In the genomic region with DNA sequence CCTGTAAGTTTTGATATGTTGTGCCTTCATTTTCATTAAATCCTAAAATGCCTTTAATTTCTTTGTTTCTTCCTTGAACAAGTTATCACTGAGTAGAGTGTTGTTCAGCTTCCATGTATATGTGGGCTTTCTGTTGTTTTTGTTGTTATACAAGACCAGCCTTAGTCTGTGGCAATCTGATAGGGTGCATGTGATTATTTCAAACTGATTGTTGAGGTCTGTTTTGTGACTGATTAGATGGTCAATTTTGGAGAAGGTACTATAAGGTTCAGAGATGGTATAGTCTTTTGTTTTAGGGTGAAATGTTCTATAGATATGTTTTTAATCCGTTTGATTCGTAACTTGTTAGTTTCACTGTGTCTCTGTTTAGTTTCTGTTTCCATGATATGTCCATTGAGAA, we compare ENCODE assay signal across 1 mouse cellular context.
TF ChIP-seq lines count a peak whose summit lies in the region.

No protein-coding gene starts in this region.

TF ChIP-seq in MEL, 35 proteins besides CTCF, POLR2A, EP300 and RAD21:
- 0 out of 2 replicates have a peak, but pooled peaks have one; percentile 46 for TF ChIP-seq SIN3A (IDR thresholded peaks at IDR 0.05; ENCODE audit: low read length)
- no peak for TF ChIP-seq TBP (IDR thresholded peaks at IDR 0.05; ENCODE audit: low read depth, low read length)
- TF ChIP-seq TAL1 (IDR thresholded peaks at IDR 0.05; ENCODE audit: low read length): 0 out of 2 replicates have a peak, but pooled peaks have one; percentile 29
- no peak for TF ChIP-seq MAZ (IDR thresholded peaks at IDR 0.05; ENCODE audit: low read depth, low read length)
- TF ChIP-seq TCF12 (IDR thresholded peaks at IDR 0.05; ENCODE audit: low read depth, low read length): peak; percentile 68; the same call in 1 of the 2 replicates
- peak; percentile 26; the same call in 1 of the 2 replicates for TF ChIP-seq BHLHE40 (IDR thresholded peaks at IDR 0.05; ENCODE audit: borderline replicate concordance, low read depth, low read length)
- TF ChIP-seq SMC3 (IDR thresholded peaks at IDR 0.05; ENCODE audit: low read depth, low read length): no peak
- TF ChIP-seq GATA1 (IDR thresholded peaks at IDR 0.05; ENCODE audit: low read depth, low read length): peak; percentile 64
- no peak for TF ChIP-seq MEF2A (IDR thresholded peaks at IDR 0.05; ENCODE audit: extremely low read depth, insufficient replicate concordance, low read depth, low read length, poor library complexity, severe bottlenecking)
